Mouse (Mus musculus) stomach, embryonic 15.5 days (tissue): ENCODE data around the gene Atp6v0e. TPM values are rescaled to one million over a fixed set of nuclear protein-coding genes. Genes with fewer than 3 reads are reported as not detected.

ENCODE experiments used
- ATAC-seq: fragments of 200-750 bp; cut with Nextera tagmentation; 2 replicates; pipeline ENCODE4 v1.8.0; 2017; ENCODE audit warnings: low read depth, moderate number of reproducible peaks, moderate TSS enrichment; ENCODE audit not compliant: insufficient read depth, low FRiP score
- H3K27ac ChIP-seq: fragments of 300-500 bp; sonication (generic); 2 replicates; pipeline ENCODE4 v1.5.1; 2015; ENCODE audit warnings: mild to moderate bottlenecking, inconsistent platforms
- H3K27me3 ChIP-seq: fragments of 300-500 bp; sonication (generic); replicated peaks from 2 replicates; pipeline ENCODE4 v1.6.1; 2015; ENCODE audit warnings: inconsistent platforms
- H3K36me3 ChIP-seq: fragments of 300-500 bp; sonication (generic); 2 replicates; pipeline ENCODE4 v1.6.1; 2015; ENCODE audit warnings: inconsistent platforms
- H3K4me1 ChIP-seq: fragments of 300-500 bp; sonication (generic); 2 replicates; pipeline ENCODE4 v1.6.1; 2015; ENCODE audit warnings: inconsistent platforms
- H3K4me2 ChIP-seq: fragments of 300-500 bp; sonication (generic); 2 replicates; pipeline ENCODE4 v1.6.1; 2015; ENCODE audit warnings: mild to moderate bottlenecking, inconsistent platforms
- H3K4me3 ChIP-seq: fragments of 300-500 bp; sonication (generic); replicated peaks from 2 replicates; pipeline ENCODE4 v1.5.1; 2015; ENCODE audit warnings: inconsistent platforms
- H3K9ac ChIP-seq: fragments of 300-500 bp; sonication (generic); 2 replicates; pipeline ENCODE4 v1.6.1; 2015; ENCODE audit warnings: inconsistent platforms
- H3K9me3 ChIP-seq: fragments of 300-500 bp; sonication (generic); 2 replicates; pipeline ENCODE4 v1.6.1; 2016; ENCODE audit warnings: inconsistent platforms
- WGBS: fragments of 180-500 bp; shearing (Covaris S2); methylation state at CpG from one replicate; pipeline ENCODE4 v1.1.7; 2015; 5-methylcytosine and 5-hydroxymethylcytosine counted together
- polyA plus RNA-seq: library from polyadenylated mRNA; unstranded; fragments of >200 nt; fragmentation: Nextera tagmentation; extraction: Ambion mirVana; gene quantifications from 2 replicates; pipeline ENCODE4 v1.2.1, GENCODE M21; 2015

Gene Atp6v0e
- polyA plus RNA-seq, 1 experiment from 2014 or later: 255 TPM

DNA sequence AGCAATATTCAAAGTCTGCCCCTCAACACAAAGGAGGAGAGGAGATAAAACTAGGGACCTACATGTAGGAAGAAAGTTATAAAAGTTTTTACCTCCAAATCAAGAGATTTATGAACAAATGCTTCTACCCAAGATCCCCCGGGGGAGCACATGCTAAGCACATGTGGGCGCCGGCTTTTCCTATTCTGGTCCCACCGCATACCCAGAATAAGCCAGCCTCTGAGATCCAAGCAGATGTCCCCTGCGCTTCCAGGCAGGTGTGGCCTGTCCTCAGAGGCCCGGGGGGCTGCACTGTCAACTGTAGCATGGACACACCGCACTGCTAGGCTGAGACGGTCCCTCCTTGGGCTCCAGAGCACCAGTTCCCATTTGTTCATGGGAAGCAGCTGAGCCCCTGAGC, 19.6 kb upstream of the Atp6v0e start:
- Histone ChIP-seq H3K4me3 (no peak overlapping the region), H3K4me1 (no peaks in the 10 kb centered on the region; the same call in 1 of the 2 replicates), H3K27me3 (no peaks in the 10 kb centered on the region), H3K4me2 (no peak overlapping the region), H3K9ac (no peak overlapping the region), H3K9me3 (no peaks in the 10 kb centered on the region), H3K27ac (no peak overlapping the region), H3K36me3 (peaks cover 42% of the 10 kb centered on the region)
- 94% methylated on average over 8 of the region's 8 CpGs for WGBS
- no peak for ATAC-seq

DNA sequence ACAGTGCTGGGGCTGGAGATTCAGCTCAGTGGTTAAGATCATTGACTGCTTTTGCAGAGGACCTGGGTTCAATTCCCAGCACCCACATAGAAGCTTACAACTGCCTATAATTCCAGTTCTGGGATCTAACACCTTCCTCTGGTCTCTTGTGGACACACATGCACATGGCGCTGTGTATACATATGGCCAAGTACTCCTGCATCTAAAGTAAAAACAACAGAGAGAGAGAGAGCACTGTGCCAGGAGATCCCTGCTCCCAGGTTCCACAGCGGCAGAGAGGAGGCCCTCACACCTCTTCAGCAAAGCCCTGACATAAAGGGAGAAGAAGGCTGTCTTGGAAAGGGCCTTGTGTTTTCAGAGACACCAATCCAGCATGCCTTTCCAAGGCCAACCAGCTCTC, 19.0 kb upstream of the Atp6v0e start:
- H3K4me3 ChIP-seq: no peak overlapping the region
- no peak overlapping the region for H3K9ac ChIP-seq
- H3K4me1 ChIP-seq: no peaks in the 10 kb centered on the region
- no peak overlapping the region for H3K4me2 ChIP-seq
- H3K9me3 ChIP-seq: no peaks in the 10 kb centered on the region
- no peak for ATAC-seq
- peaks cover 42% of the 10 kb centered on the region for H3K36me3 ChIP-seq
- 86% methylated on average over 2 of the region's 2 CpGs for WGBS
- no peaks in the 10 kb centered on the region for H3K27me3 ChIP-seq
- H3K27ac ChIP-seq: no peak overlapping the region

DNA sequence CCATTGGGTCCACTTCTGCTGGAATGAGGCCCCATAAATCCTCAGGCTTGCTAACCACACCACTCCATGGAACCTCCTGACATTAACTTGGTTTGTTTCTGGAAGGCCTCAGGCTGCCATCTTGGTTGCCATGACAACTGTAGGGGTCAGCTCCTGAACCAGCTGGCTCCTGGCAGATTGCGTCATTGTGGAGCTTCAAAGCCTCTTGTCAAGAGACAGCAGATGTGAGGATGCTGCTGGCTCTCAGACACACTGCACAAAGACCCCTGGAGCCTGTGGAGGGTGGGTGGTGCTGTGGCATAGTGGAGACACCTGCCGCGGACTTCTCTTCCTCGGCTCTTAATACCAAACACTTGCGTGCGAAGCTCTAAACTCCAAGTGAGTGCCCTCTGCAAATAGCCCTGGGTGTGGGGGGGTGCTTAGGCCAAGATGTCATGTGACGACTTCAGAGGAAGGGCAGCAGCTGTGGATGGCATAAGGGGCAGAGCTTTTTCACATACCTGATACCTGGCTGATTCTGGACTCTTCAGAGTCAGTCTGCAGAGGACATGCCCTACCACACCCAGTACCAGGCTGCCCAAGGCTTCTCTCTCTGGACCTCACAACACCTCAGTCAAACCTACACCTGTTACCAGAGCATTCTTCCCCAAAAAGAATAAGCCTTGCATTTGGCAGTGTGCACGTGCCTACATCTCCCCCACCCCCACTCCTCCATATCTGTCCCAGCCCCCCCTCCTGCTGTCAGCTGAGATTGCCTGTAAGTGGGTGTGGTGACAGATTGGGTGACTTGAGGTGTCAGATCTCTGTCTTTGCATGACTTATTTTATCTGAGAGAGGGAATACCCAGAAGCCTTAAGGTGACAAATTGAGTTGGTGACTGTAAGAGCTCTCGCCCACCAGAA, 18.3 kb upstream of the Atp6v0e start:
- H3K9me3 ChIP-seq: no peaks in the 10 kb centered on the region
- ATAC-seq: no peak
- H3K4me3 ChIP-seq: no peak overlapping the region
- peaks cover 42% of the 10 kb centered on the region for H3K36me3 ChIP-seq
- H3K4me2 ChIP-seq: no peak overlapping the region
- no peaks in the 10 kb centered on the region for H3K27me3 ChIP-seq
- H3K4me1 ChIP-seq: no peaks in the 10 kb centered on the region
- H3K9ac ChIP-seq: no peak overlapping the region
- 80% methylated on average over 9 of the region's 9 CpGs for WGBS
- H3K27ac ChIP-seq: no peak overlapping the region

DNA sequence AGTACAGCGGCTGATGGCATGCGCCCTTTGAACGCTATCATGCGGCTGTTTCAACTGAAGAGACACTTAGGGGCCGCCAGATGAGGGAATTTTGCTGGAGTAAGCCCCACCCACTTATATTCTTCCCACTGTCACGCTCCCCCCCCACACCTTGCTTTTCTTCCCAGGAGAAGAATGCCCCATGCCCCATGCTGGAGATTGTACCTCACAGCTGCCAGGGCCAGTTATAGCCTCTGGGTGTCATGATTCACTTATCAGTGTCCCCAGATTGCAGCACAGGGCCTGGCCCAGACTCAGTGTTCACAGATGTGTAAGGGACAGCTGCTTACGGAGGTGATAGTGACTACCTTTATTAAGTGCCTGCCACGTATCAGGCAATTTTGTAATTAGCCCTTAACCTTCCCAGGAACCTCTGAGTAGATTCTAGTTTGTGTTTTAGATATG, 17.6 kb upstream of the Atp6v0e start:
- no peak for ATAC-seq
- H3K36me3 ChIP-seq: peaks cover 36% of the 10 kb centered on the region; the same call in 1 of the 2 replicates
- no peak overlapping the region for H3K9ac ChIP-seq
- H3K27ac ChIP-seq: no peak overlapping the region
- H3K4me2 ChIP-seq: no peak overlapping the region
- no peaks in the 10 kb centered on the region for H3K4me1 ChIP-seq
- H3K27me3 ChIP-seq: no peaks in the 10 kb centered on the region
- 88% methylated on average over 8 of the region's 8 CpGs for WGBS
- no peaks in the 10 kb centered on the region for H3K9me3 ChIP-seq
- no peak overlapping the region for H3K4me3 ChIP-seq

DNA sequence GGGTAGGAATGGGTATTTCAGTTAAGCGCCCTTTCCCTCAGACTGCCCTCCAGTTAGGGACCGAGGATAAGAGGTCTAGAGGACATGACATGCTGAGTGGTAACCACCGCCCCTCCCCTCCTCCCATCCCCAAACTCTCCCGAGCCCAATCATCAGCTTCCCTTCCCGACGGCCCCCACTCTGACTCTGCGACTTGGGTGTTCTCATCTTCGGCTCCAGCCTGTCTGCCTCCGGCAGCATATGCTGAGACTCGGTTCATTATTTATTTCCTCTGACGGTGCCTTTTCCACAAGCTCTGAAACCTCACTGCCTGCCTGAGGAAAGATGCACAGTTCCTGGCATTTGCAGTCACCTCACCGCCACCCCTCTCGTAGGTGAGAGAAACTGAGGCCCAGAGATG, 15.7 kb upstream of the Atp6v0e start:
- Histone ChIP-seq H3K9me3 (no peaks in the 10 kb centered on the region), H3K9ac (no peak overlapping the region), H3K4me2 (no peak overlapping the region), H3K36me3 (peaks cover 32% of the 10 kb centered on the region; the same call in 1 of the 2 replicates), H3K27ac (peak overlapping the region; percentile 52), H3K27me3 (no peaks in the 10 kb centered on the region), H3K4me1 (no peaks in the 10 kb centered on the region), H3K4me3 (no peak overlapping the region)
- no peak for ATAC-seq
- 63% methylated on average over 13 of the region's 13 CpGs for WGBS

DNA sequence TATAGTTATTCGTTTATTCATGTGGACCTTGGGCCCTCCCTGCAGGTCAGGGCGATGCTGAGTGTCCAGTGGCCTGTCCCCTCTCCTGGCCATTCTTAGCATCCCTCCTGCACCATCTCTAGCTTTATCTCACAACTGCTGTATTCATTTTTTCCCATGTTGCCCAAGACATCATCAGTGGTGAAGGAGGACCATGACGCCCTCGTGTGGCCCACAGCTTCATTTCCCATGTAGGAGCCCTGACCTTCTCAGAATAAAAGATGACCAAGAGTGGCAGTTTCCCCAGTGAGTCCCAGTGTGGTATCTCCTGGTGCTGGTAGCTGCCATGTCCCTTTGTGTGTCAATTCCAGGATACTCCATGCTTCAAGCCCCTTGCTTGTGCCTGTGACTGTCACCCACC, 13.5 kb upstream of the Atp6v0e start:
- 86% methylated on average over 4 of the region's 4 CpGs for WGBS
- ATAC-seq: no peak
- Histone ChIP-seq H3K27me3 (no peaks in the 10 kb centered on the region), H3K4me1 (no peaks in the 10 kb centered on the region), H3K9ac (no peak overlapping the region), H3K9me3 (no peaks in the 10 kb centered on the region), H3K27ac (no peak overlapping the region), H3K4me2 (no peak overlapping the region), H3K4me3 (no peak overlapping the region), H3K36me3 (peaks cover 12% of the 10 kb centered on the region; the same call in 1 of the 2 replicates)

DNA sequence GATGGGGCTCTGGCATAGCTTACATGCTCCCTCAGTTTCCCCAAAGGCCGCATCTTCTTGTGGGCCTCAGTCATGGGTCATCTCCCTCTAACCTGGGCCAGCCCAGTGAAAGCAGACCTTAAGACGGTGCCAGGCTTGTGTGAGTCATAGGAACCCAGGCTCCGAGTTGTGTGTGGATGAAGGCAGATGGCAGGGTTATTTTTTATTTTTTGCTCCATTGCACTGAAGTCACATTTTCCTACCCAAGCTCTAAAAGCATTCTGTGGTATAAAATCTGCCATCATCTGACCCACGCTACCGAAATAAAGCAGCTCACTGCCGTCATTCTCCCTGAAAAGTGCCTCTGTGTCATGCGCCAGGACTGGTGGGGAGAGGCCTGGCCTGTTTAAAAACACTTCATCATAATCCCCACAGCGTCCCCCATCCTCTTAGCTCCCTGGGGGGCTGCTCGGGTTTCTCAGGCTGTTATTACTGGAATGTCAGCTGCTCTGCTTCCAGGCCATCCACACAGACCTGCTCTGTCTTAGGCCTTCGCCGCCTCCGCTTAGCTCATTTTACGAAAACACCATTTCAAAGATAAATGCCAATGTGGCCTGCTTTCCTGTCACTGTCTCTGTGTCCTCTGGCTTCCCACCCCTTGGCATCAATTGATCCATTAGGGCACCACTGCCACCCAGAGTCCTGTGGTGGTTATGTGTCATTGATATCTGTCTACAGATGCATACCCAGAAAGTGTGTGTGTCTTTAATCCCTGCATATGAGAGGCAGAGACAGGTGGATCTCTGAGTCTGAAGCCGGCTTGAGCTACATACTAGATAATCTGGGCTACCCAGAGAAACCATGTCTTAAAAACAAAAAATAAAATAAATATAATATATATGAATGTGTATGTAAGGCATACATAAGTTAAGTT, 12.3 kb upstream of the Atp6v0e start:
- Histone ChIP-seq H3K27ac (no peak overlapping the region; the same call in 1 of the 2 replicates), H3K4me1 (no peaks in the 10 kb centered on the region), H3K4me3 (no peak overlapping the region), H3K4me2 (no peak overlapping the region), H3K36me3 (peaks cover 17% of the 10 kb centered on the region), H3K9ac (no peak overlapping the region), H3K27me3 (no peaks in the 10 kb centered on the region), H3K9me3 (no peaks in the 10 kb centered on the region)
- WGBS: 75% methylated on average over 14 of the region's 14 CpGs
- ATAC-seq: no peak

DNA sequence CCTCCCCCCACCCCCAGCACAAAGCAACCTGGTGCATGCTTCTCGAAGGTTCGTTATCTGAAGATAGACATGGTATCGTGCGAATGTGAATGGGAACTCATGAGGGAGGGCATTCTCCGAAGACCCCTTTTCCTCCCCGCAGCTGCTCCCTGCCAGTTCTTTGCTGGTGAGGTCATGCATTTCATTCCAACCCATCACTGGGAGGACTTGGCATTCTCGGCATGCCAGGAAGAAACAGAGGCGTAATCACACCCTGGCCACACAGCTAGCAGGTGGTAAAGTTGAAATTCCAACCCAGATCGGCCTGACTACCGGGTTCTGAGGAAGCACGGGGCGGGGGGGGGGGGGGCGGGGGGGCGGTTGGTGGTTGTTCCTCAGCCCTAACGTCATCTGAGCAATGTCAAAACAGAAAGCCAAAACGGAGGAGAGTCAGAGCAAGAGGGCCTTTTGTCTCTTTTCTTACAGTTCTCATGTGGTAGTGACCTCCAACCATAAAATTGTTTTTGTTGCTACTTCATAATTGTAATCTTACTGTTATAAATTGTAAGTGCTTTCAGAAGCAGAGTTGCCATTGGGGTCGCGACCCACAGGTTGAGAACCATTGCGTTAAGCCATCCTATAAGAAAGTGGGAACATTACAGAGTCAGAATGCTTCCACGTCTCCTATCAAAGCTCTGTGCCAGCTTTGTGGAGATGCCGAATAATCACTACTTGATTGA, 4.0 kb upstream of the Atp6v0e start:
- Histone ChIP-seq H3K4me1 (peaks cover 12% of the 10 kb centered on the region), H3K4me3 (no peak overlapping the region), H3K9me3 (no peaks in the 10 kb centered on the region), H3K4me2 (no peak overlapping the region), H3K27ac (no peak overlapping the region), H3K36me3 (peaks cover 15% of the 10 kb centered on the region), H3K27me3 (no peaks in the 10 kb centered on the region), H3K9ac (no peak overlapping the region)
- ATAC-seq: no peak
- WGBS: 37% methylated on average over 20 of the region's 21 CpGs

DNA sequence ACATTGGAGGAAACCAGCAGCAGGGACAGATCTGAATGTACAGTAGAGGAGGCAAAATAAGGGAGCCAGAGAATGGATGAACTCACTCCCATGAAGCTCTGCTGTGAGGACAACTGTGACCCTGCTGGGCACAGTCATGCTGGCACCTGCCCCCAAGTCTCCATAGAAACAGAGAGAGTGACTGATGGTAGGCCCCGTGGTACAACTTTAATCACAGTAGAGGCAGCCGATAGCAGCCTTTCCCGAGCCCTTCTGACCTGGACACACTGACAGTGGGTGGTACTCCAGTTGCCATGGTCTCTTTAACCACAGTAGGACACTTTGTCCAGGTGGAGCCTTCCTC, 3.5 kb upstream of the Atp6v0e start:
- H3K9ac ChIP-seq: no peak overlapping the region
- peaks cover 12% of the 10 kb centered on the region for H3K4me1 ChIP-seq
- ATAC-seq: no peak
- H3K4me2 ChIP-seq: no peak overlapping the region
- H3K27me3 ChIP-seq: no peaks in the 10 kb centered on the region
- H3K27ac ChIP-seq: no peak overlapping the region
- H3K9me3 ChIP-seq: no peaks in the 10 kb centered on the region
- no peak overlapping the region for H3K4me3 ChIP-seq
- peaks cover 15% of the 10 kb centered on the region for H3K36me3 ChIP-seq
- 64% methylated on average over 3 of the region's 3 CpGs for WGBS

DNA sequence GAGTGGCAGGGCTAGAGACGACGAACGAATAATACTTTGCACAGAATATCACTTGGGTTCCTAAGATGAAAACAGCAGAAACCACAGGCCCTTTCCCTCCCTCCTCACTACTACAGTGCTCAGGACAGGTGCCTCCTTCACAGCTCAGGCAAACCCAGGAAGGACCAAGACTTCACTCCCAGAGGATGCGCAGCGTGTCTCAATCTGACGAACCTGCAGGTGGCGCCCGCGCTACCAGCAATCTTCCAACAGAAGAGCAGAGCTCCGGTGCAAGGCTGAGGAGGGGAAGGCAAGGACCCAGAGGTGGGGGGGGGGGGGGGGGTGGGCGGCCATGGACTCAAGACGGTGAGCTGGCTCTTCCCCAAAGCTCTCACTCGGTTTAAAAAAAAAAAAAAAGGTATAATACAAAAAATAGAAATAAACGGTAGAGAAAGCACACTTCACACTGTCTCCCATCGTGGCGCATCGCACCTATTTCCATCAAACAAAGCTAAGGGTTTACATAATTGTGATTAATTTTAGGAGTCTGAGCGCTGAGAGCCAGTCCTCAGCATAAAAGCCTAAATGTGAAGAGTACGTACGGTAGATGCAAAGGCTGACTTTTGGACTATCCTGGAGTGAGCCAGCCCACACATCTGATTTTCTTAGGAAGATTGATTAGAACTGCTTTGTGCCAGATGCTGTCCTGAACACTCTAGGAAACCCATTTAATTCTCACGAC, 2.7 kb upstream of the Atp6v0e start:
- Histone ChIP-seq H3K27ac (no peak overlapping the region), H3K9ac (no peak overlapping the region), H3K36me3 (peaks cover 8% of the 10 kb centered on the region; the same call in 1 of the 2 replicates), H3K27me3 (no peaks in the 10 kb centered on the region), H3K4me1 (peaks cover 12% of the 10 kb centered on the region), H3K9me3 (no peaks in the 10 kb centered on the region), H3K4me3 (no peak overlapping the region), H3K4me2 (no peak overlapping the region)
- no peak for ATAC-seq
- 17% methylated on average over 21 of the region's 21 CpGs for WGBS

DNA sequence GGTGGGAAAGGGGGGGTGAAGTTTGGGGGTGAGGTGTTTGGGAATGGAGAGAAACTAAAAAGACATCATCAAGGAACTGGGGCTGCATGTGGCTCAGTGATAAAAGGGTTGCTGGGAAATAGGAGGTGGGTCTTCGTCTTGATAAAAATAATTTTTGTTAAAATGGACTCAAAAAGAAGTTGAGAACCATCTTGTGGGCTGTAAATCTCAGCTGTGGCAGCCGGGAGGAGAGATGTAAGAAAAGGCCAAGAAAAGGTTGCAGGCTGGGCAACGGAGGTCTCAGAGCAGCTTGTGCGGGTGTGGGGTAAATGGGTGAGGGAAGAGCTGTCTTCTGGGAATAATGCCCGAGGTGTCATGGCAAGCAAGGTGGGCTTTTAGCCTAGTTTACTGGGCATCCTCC, 827 bp upstream of the Atp6v0e start:
- Histone ChIP-seq H3K4me1 (peaks cover 12% of the 10 kb centered on the region), H3K4me2 (no peak overlapping the region; the same call in 1 of the 2 replicates), H3K9ac (no peak overlapping the region), H3K4me3 (no peak overlapping the region), H3K9me3 (no peaks in the 10 kb centered on the region), H3K36me3 (no peaks in the 10 kb centered on the region), H3K27ac (no peak overlapping the region), H3K27me3 (no peaks in the 10 kb centered on the region)
- WGBS: 76% methylated on average over 5 of the region's 5 CpGs
- no peak for ATAC-seq
